Mouse (Mus musculus) splenic B cell, adult 2 months (primary cell): ENCODE results near the gene Stx8.

ENCODE experiments used
- DNase-seq: peaks from one replicate; pipeline ENCODE4 v3.0.0-alpha.2; 2011; ENCODE audit warnings: low read depth, low spot score
- H3K27me3 ChIP-seq: 2 replicates; pipeline ENCODE4 v1.6.1; 2012; ENCODE audit warnings: mild to moderate bottlenecking, low read length, moderate library complexity, mixed read lengths; ENCODE audit not compliant: control insufficient read depth, poor library complexity, insufficient read depth, severe bottlenecking
- H3K36me3 ChIP-seq: 2 replicates; pipeline ENCODE4 v1.6.1; 2012; ENCODE audit warnings: mild to moderate bottlenecking, low read length, moderate library complexity, mixed read lengths; ENCODE audit not compliant: control insufficient read depth, poor library complexity, insufficient read depth, severe bottlenecking

Gene Stx8

GRCm38 (mm10) chr11:67953604-67954003, 12.4 kb upstream of the Stx8 start:
- Histone ChIP-seq H3K27me3 (no peaks in the 10 kb centered on the region), H3K36me3 (no peaks in the 10 kb centered on the region)
- DNase-seq, result no peak

- Histone ChIP-seq H3K36me3 (no peaks in the 10 kb centered on the region), H3K27me3 (no peaks in the 10 kb centered on the region)
- DNase-seq, result no peak
These were observed 11.6 kb upstream of the Stx8 start for GRCm38 (mm10) chr11:67954413-67954812.

- DNase-seq, result peak; percentile 45
- Histone ChIP-seq H3K36me3 (no peaks in the 10 kb centered on the region), H3K27me3 (no peaks in the 10 kb centered on the region)
These were observed 1.9 kb upstream of the Stx8 start for GRCm38 (mm10) chr11:67964110-67964509.

- H3K36me3 ChIP-seq, result 0 out of 2 replicates have a peak, but pooled peaks cover 1% of the 10 kb centered on the region
- peak; percentile 74 for DNase-seq
- H3K27me3 ChIP-seq, result no peaks in the 10 kb centered on the region
These were observed 630 bp upstream of the Stx8 start, which contains the start of gene Cfap52 for GRCm38 (mm10) chr11:67965242-67965883. Cfap52 (minus strand) TSS chr11:67965651.

GRCm38 (mm10) chr11:67967831-67968230, 1.8 kb downstream of the Stx8 start:
- no peaks in the 10 kb centered on the region for H3K27me3 ChIP-seq
- no peak for DNase-seq

GRCm38 (mm10) chr11:67972606-67973005, 6.6 kb downstream of the Stx8 start:
- DNase-seq, result no peak

More at GRCm38 (mm10) chr11:67967831-67968230, 1.8 kb downstream of the Stx8 start:
- H3K36me3 ChIP-seq, result peaks cover 5% of the 10 kb centered on the region; the same call in 1 of the 2 replicates

GRCm38 (mm10) chr11:67973225-67973624, 7.2 kb downstream of the Stx8 start:
- Histone ChIP-seq H3K27me3 (no peaks in the 10 kb centered on the region), H3K36me3 (peaks cover 12% of the 10 kb centered on the region; the same call in 1 of the 2 replicates)
- no peak for DNase-seq

More at GRCm38 (mm10) chr11:67972606-67973005, 6.6 kb downstream of the Stx8 start:
- Histone ChIP-seq H3K36me3 (peaks cover 12% of the 10 kb centered on the region; the same call in 1 of the 2 replicates), H3K27me3 (no peaks in the 10 kb centered on the region)

GRCm38 (mm10) chr11:67975252-67975651, 9.3 kb downstream of the Stx8 start:
- no peaks in the 10 kb centered on the region for H3K27me3 ChIP-seq
- peaks cover 10% of the 10 kb centered on the region; the same call in 1 of the 2 replicates for H3K36me3 ChIP-seq
- DNase-seq, result peak; percentile 58

GRCm38 (mm10) chr11:67983564-67983963, 17.6 kb downstream of the Stx8 start:
- Histone ChIP-seq H3K27me3 (0 out of 2 replicates have a peak, but pooled peaks cover 2% of the 10 kb centered on the region), H3K36me3 (peaks cover 3% of the 10 kb centered on the region; the same call in 1 of the 2 replicates)
- DNase-seq, result no peak

GRCm38 (mm10) chr11:67991240-67991639, 25.2 kb downstream of the Stx8 start:
- DNase-seq, result no peak
- Histone ChIP-seq H3K27me3 (no peaks in the 10 kb centered on the region), H3K36me3 (no peaks in the 10 kb centered on the region)

GRCm38 (mm10) chr11:67995965-67996364, 30.0 kb downstream of the Stx8 start:
- H3K36me3 ChIP-seq, result peaks cover 2% of the 10 kb centered on the region
- H3K27me3 ChIP-seq, result no peaks in the 10 kb centered on the region
- no peak for DNase-seq

- DNase-seq, result no peak
- Histone ChIP-seq H3K27me3 (no peaks in the 10 kb centered on the region), H3K36me3 (peaks cover 2% of the 10 kb centered on the region)
These were observed 32.9 kb downstream of the Stx8 start for GRCm38 (mm10) chr11:67998905-67999304.

GRCm38 (mm10) chr11:67999629-68000028, 33.6 kb downstream of the Stx8 start:
- Histone ChIP-seq H3K27me3 (no peaks in the 10 kb centered on the region), H3K36me3 (peaks cover 2% of the 10 kb centered on the region)
- DNase-seq, result peak; percentile 6

GRCm38 (mm10) chr11:68004191-68004590, 38.2 kb downstream of the Stx8 start:
- DNase-seq, result peak; percentile 60
- peaks cover 3% of the 10 kb centered on the region; the same call in 1 of the 2 replicates for H3K36me3 ChIP-seq
- no peaks in the 10 kb centered on the region for H3K27me3 ChIP-seq

- peaks cover 4% of the 10 kb centered on the region; the same call in 1 of the 2 replicates for H3K36me3 ChIP-seq
- DNase-seq, result no peak
- H3K27me3 ChIP-seq, result no peaks in the 10 kb centered on the region
These were observed 40.3 kb downstream of the Stx8 start for GRCm38 (mm10) chr11:68006216-68006789.
